Mouse (Mus musculus): ENCODE measurements around the gene Ooep.

DNA sequence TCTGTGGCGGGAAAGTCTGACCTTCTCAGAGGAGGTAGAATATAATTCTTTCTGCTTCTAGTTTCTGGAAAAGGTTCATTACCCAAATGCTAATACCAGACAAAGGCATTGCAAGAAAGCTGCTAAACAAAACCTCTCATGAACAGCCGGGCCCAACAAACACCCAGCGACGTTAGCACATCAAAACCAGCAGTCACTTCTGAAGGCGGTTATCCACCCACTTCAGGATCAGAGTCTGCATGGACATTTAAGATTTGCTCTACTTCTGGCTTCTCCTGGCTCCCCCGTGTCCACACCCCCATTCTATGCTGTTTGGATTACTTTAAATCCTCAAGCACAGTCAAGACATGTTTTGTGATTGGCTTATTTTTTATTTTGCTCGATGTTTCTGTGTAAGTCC lies 16.1 kb upstream of the Ooep start:
- TF ChIP-seq CTCF (IDR thresholded peaks at IDR 0.05; ENCODE audit: low read depth) (no peak), EP300 (IDR thresholded peaks at IDR 0.05; ENCODE audit: low read depth) (no peak)

Measured in liver, postnatal 0 days (tissue).